Mouse (Mus musculus) CH12.LX (cell line): ENCODE results near the gene Timeless. TPM values are rescaled to one million over a fixed set of nuclear protein-coding genes. Genes with fewer than 3 reads are reported as not detected.

Experiments
- DNase-seq: peaks from one replicate; pipeline ENCODE4 v3.0.0-alpha.2; 2013; ENCODE audit errors: extremely low read depth
- H3K27ac ChIP-seq: 2 replicates; pipeline ENCODE4 v1.5.1; 2012; ENCODE audit warnings: low read depth, mild to moderate bottlenecking, control low read depth, moderate library complexity; ENCODE audit not compliant: insufficient read depth
- H3K27me3 ChIP-seq: replicated peaks from 2 replicates; pipeline ENCODE3; 2012; ENCODE audit warnings: inconsistent platforms
- H3K36me3 ChIP-seq, 2 experiments: replicated peaks in 1 of 2; 2 replicates each; pipeline versions ENCODE3 to v1.6.1; 2012; ENCODE audit warnings: inconsistent platforms in 1 of 2, low read length in 1 of 2, mild to moderate bottlenecking in 1 of 2, mixed read lengths in 1 of 2, moderate library complexity in 1 of 2; ENCODE audit not compliant: control insufficient read depth in 1 of 2, insufficient read depth in 1 of 2
- H3K4me1 ChIP-seq, 2 experiments: 2 replicates each; pipeline ENCODE4 v1.6.1; 2012; ENCODE audit warnings: inconsistent platforms in 1 of 2, moderate library complexity in 1 of 2; ENCODE audit not compliant: insufficient read depth in 2 of 2, control insufficient read depth in 1 of 2
- H3K4me2 ChIP-seq: 2 replicates; pipeline ENCODE4 v1.6.1; 2012; ENCODE audit warnings: low read depth, mild to moderate bottlenecking, control low read depth; ENCODE audit not compliant: poor library complexity, insufficient read depth, severe bottlenecking
- H3K4me3 ChIP-seq, 3 experiments: fragments of 150-350 bp in 1 of 3; sonication (generic) in 1 of 3; replicated peaks in 1 of 3; 2 replicates each; pipeline versions ENCODE3 to v1.5.1; 2011 to 2012; ENCODE audit warnings: low read depth in 2 of 3, low read length in 2 of 3, mild to moderate bottlenecking in 2 of 3, moderate library complexity in 2 of 3, control low read depth in 1 of 3, improper control_type of control experiment in 1 of 3, inconsistent platforms in 1 of 3, mixed read lengths in 1 of 3; ENCODE audit not compliant: poor library complexity in 1 of 3
- H3K79me2 ChIP-seq: replicated peaks from 2 replicates; pipeline ENCODE4 v1.6.1; 2012; ENCODE audit warnings: mild to moderate bottlenecking, moderate library complexity; ENCODE audit not compliant: control insufficient read depth, poor library complexity, insufficient read depth, severe bottlenecking; ENCODE audit errors: extremely low read depth
- H3K9ac ChIP-seq: 2 replicates; pipeline ENCODE4 v1.6.1; 2012; ENCODE audit warnings: low read depth, mild to moderate bottlenecking, control low read depth, moderate library complexity; ENCODE audit not compliant: insufficient read depth
- H3K9me3 ChIP-seq: replicated peaks from 2 replicates; pipeline ENCODE3; 2012; ENCODE audit warnings: low read length, inconsistent platforms, mixed read lengths
- BHLHE40 ChIP-seq: IDR thresholded peaks from 2 replicates; pipeline ENCODE4 v1.6.1; 2011; ENCODE audit warnings: mild to moderate bottlenecking, low read depth, low read length, improper control_type of control experiment
- CTCF ChIP-seq, 2 experiments: IDR thresholded peaks in 1 of 2; conservative IDR thresholded peaks in 1 of 2; 2 replicates each; pipeline ENCODE4 v1.5.1; 2011 to 2012; ENCODE audit warnings: low read depth in 2 of 2, low read length in 2 of 2, improper control_type of control experiment in 1 of 2, inconsistent platforms in 1 of 2, mild to moderate bottlenecking in 1 of 2, moderate library complexity in 1 of 2
- E2F4 ChIP-seq: IDR thresholded peaks from 2 replicates; pipeline ENCODE4 v1.6.1; 2011; ENCODE audit warnings: low read depth, low read length, improper control_type of control experiment; ENCODE audit not compliant: insufficient replicate concordance
- ELF1 ChIP-seq: IDR thresholded peaks from 2 replicates; pipeline ENCODE4 v1.6.1; 2014; ENCODE audit warnings: low read depth, mild to moderate bottlenecking, inconsistent platforms, low read length, improper control_type of control experiment
- EP300 ChIP-seq: IDR thresholded peaks from 2 replicates; pipeline ENCODE4 v1.6.1; 2011; ENCODE audit warnings: low read length, improper control_type of control experiment
- ETS1 ChIP-seq: conservative IDR thresholded peaks from 2 replicates; pipeline ENCODE4 v1.6.1; 2012; ENCODE audit warnings: low read depth, mild to moderate bottlenecking, inconsistent platforms, low read length, improper control_type of control experiment, moderate library complexity
- GABPA ChIP-seq: IDR thresholded peaks from 2 replicates; pipeline ENCODE4 v1.6.1; 2012; ENCODE audit warnings: low read depth, low read length, improper control_type of control experiment, inconsistent platforms; ENCODE audit not compliant: insufficient replicate concordance
- IRF4 ChIP-seq: IDR thresholded peaks from 2 replicates; pipeline ENCODE4 v1.6.1; 2014; ENCODE audit warnings: low read depth, mild to moderate bottlenecking, inconsistent platforms, low read length, improper control_type of control experiment
- JUN ChIP-seq: IDR thresholded peaks from 2 replicates; pipeline ENCODE4 v1.6.1; 2011; ENCODE audit warnings: low read depth, mild to moderate bottlenecking, low read length, improper control_type of control experiment, moderate library complexity; ENCODE audit not compliant: insufficient read depth
- JUND ChIP-seq: conservative IDR thresholded peaks from 2 replicates; pipeline ENCODE4 v1.6.1; 2011; ENCODE audit warnings: low read depth, low read length, improper control_type of control experiment
- KAT2A ChIP-seq: IDR thresholded peaks from 2 replicates; pipeline ENCODE4 v1.6.1; 2012; ENCODE audit warnings: low read length, improper control_type of control experiment, inconsistent platforms; ENCODE audit not compliant: insufficient replicate concordance
- MAX ChIP-seq: IDR thresholded peaks from 2 replicates; pipeline ENCODE4 v1.6.1; 2011; ENCODE audit warnings: low read length, improper control_type of control experiment
- MXI1 ChIP-seq: IDR thresholded peaks from 2 replicates; pipeline ENCODE4 v1.6.1; 2011; ENCODE audit warnings: mild to moderate bottlenecking, low read depth, low read length, improper control_type of control experiment
- MYC ChIP-seq: IDR thresholded peaks from 2 replicates; pipeline ENCODE4 v1.6.1; 2011; ENCODE audit warnings: low read depth, mild to moderate bottlenecking, improper control_type of control experiment, low read length
- PAX5 ChIP-seq: IDR thresholded peaks from 2 replicates; pipeline ENCODE4 v1.6.1; 2012; ENCODE audit warnings: low read length, inconsistent platforms, mixed read lengths
- RAD21 ChIP-seq: IDR thresholded peaks from 2 replicates; pipeline ENCODE4 v1.6.1; 2011; ENCODE audit warnings: low read depth, mild to moderate bottlenecking, low read length, improper control_type of control experiment, moderate library complexity
- SIN3A ChIP-seq: IDR thresholded peaks from 2 replicates; pipeline ENCODE4 v1.6.1; 2012; ENCODE audit warnings: low read length, improper control_type of control experiment, inconsistent platforms
- SMC3 ChIP-seq: IDR thresholded peaks from 2 replicates; pipeline ENCODE4 v1.6.1; 2011; ENCODE audit warnings: low read depth, low read length, improper control_type of control experiment
- TBP ChIP-seq: conservative IDR thresholded peaks from 2 replicates; pipeline ENCODE4 v1.6.1; 2011; ENCODE audit warnings: low read depth, low read length, improper control_type of control experiment
- TCF12 ChIP-seq: IDR thresholded peaks from 2 replicates; pipeline ENCODE4 v1.6.1; 2014; ENCODE audit warnings: low read depth, mild to moderate bottlenecking, inconsistent platforms, low read length, improper control_type of control experiment
- UBTF ChIP-seq: IDR thresholded peaks from 2 replicates; pipeline ENCODE4 v1.6.1; 2012; ENCODE audit warnings: low read depth, mild to moderate bottlenecking, inconsistent platforms, low read length, improper control_type of control experiment, moderate library complexity
- USF1 ChIP-seq: IDR thresholded peaks from 2 replicates; pipeline ENCODE4 v1.6.1; 2014; ENCODE audit warnings: low read depth, mild to moderate bottlenecking, inconsistent platforms, low read length, improper control_type of control experiment
- USF2 ChIP-seq: conservative IDR thresholded peaks from 2 replicates; pipeline ENCODE4 v1.6.1; 2011; ENCODE audit warnings: low read depth, low read length, improper control_type of control experiment
- ZC3H11A ChIP-seq: IDR thresholded peaks from 2 replicates; pipeline ENCODE4 v1.6.1; 2012; ENCODE audit warnings: low read depth, mild to moderate bottlenecking, inconsistent platforms, low read length, improper control_type of control experiment
- ZKSCAN1 ChIP-seq: IDR thresholded peaks from 2 replicates; pipeline ENCODE4 v1.6.1; 2012; ENCODE audit warnings: low read depth, inconsistent platforms, low read length, improper control_type of control experiment, borderline replicate concordance
- ZNF384 ChIP-seq: IDR thresholded peaks from 2 replicates; pipeline ENCODE4 v1.6.1; 2012; ENCODE audit warnings: low read depth, low read length, improper control_type of control experiment, inconsistent platforms
- dilution Hi-C: fragments of 300-500 bp; cut with MboI; formaldehyde crosslinking; loops from 2 replicates; pipeline ENCODE4 v1.14.3; 2020; ENCODE audit warnings: low sequenced_read_pairs; ENCODE audit not compliant: extremely low pct_unique_long_range_greater_than_20kb, extremely low pct_ligation_motif_present
- in situ Hi-C: fragments of 300-500 bp; cut with MboI; formaldehyde crosslinking; loops from 3 replicates; pipeline ENCODE4 v1.14.3; 2019; ENCODE audit warnings: low sequenced_read_pairs, low pct_ligation_motif_present, low pct_unique_long_range_greater_than_20kb, mixed read lengths
- polyA plus RNA-seq: library from polyadenylated mRNA; unstranded; fragments of >175 nt; gene quantifications from 2 replicates; pipeline ENCODE4 v1.2.1, GENCODE M21; 2012; ENCODE audit warnings: low read depth; ENCODE audit not compliant: insufficient read length
- total RNA-seq, 2 experiments: library from RNA; depleted of rRNA; stranded (reverse); fragments of 300-350 nt in 1 of 2; fragments of >200 nt in 1 of 2; gene quantifications; 2 replicates each; pipeline ENCODE4 v1.2.3; 2012 to 2014

Timeless gene
- total and polyA plus RNA-seq, 3 experiments = 31.7 to 65.9 (median 47.2) TPM

DNA sequence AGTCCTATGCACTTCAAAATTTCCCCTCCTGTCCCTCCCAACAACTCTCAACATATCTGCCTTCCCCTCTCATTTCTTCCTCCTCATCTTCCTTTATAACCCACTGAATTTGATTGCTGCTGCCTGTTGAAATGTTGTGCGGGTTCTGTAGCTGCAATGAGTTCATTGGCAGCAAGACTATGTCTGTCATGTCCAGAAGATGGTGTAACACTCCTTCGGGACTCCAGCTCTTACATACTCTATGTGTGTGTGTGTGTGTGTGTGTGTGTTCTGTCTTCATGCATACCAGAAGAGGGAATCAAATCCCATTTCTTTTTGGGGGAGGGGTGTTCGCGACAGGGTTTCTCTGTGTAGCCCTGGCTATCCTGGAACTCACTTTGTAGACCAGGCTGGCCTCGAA lies 16.9 kb upstream of the Timeless start:
- H3K27ac ChIP-seq = no peak overlapping the region
- no peak overlapping the region for H3K4me3 ChIP-seq
- peaks cover 14% of the 10 kb centered on the region for H3K79me2 ChIP-seq
- no peak overlapping the region for H3K4me2 ChIP-seq
- DNase-seq = no peak
- peaks cover 0 to 7% of the 10 kb centered on the region in 2 experiments for H3K36me3 ChIP-seq
- in situ Hi-C loops (no loop called here), dilution Hi-C loops (no loop called here)
- no peaks in the 10 kb centered on the region for H3K27me3 ChIP-seq
- H3K9me3 ChIP-seq = no peaks in the 10 kb centered on the region
- no peak for TF ChIP-seq USF1
- TF ChIP-seq UBTF = no peak
- no peak for TF ChIP-seq IRF4
- no peak for TF ChIP-seq ZC3H11A
- no peak for TF ChIP-seq MXI1
- no peak for TF ChIP-seq EP300
- no peak for TF ChIP-seq MYC
- TF ChIP-seq PAX5 = no peak
- no peak for TF ChIP-seq E2F4
- no peak for TF ChIP-seq MAX
- TF ChIP-seq JUND = no peak
- TF ChIP-seq USF2 = no peak
- TF ChIP-seq ZKSCAN1 = no peak
- no peak for TF ChIP-seq JUN
- TF ChIP-seq SMC3 = 0 out of 2 replicates have a peak, but pooled peaks have one; percentile 6
- TF ChIP-seq ELF1 = no peak
- no peak for TF ChIP-seq GABPA
- peak; percentile 8 for TF ChIP-seq RAD21
- no peak for TF ChIP-seq ZNF384
- TF ChIP-seq BHLHE40 = no peak
- no peak for TF ChIP-seq TCF12
- no peak for TF ChIP-seq TBP
- TF ChIP-seq ETS1 = no peak
- no peak for TF ChIP-seq SIN3A
- TF ChIP-seq CTCF (conservative IDR thresholded peaks at IDR 0.05 in 1 of 2, IDR thresholded peaks at IDR 0.05 in 1 of 2; ENCODE audit: low read depth in 2 of 2, low read length in 2 of 2) = peak in 1 of 2 experiments; percentile 33; a peak in 1 of 4 replicates
- TF ChIP-seq KAT2A = no peak
- H3K9ac ChIP-seq = no peak overlapping the region
- H3K4me1 ChIP-seq = peaks cover 3 to 9% of the 10 kb centered on the region in 2 experiments
